Mouse (Mus musculus) heart, embryonic 16.5 days (tissue): ENCODE data around the gene Rab25. TPM values are rescaled to one million over a fixed set of nuclear protein-coding genes. Genes with fewer than 3 reads are reported as not detected.
A peak's percentile ranks its signal among the peaks of the same experiment; 100 is the strongest.

Experiments used
- ATAC-seq: fragments of 200-750 bp; cut with Nextera tagmentation; replicated peaks from 2 replicates; pipeline ENCODE4 v1.8.0; 2017; ENCODE audit warnings: moderate number of reproducible peaks; ENCODE audit not compliant: insufficient read depth, low FRiP score; ENCODE audit errors: extremely low read depth
- H3K27ac ChIP-seq: fragments of 300-500 bp; sonication (generic); 2 replicates; pipeline ENCODE4 v1.5.1; 2014; ENCODE audit warnings: mild to moderate bottlenecking, low read length, control low read depth, moderate library complexity
- H3K27me3 ChIP-seq: fragments of 300-500 bp; sonication (generic); 2 replicates; pipeline ENCODE4 v1.6.1; 2014; ENCODE audit warnings: low read length, mixed read lengths; ENCODE audit not compliant: control insufficient read depth, insufficient read depth
- H3K36me3 ChIP-seq: fragments of 300-500 bp; sonication (generic); 2 replicates; pipeline ENCODE4 v1.6.1; 2014; ENCODE audit not compliant: control insufficient read depth, insufficient read depth
- H3K4me1 ChIP-seq: fragments of 300-500 bp; sonication (generic); 2 replicates; pipeline ENCODE4 v1.6.1; 2014; ENCODE audit warnings: low read length, mixed read lengths; ENCODE audit not compliant: control insufficient read depth, insufficient read depth
- H3K4me2 ChIP-seq: fragments of 300-500 bp; sonication (generic); 2 replicates; pipeline ENCODE4 v1.6.1; 2014; ENCODE audit warnings: low read depth, mild to moderate bottlenecking, control low read depth, low read length
- H3K4me3 ChIP-seq: fragments of 300-500 bp; sonication (generic); 2 replicates; pipeline ENCODE4 v1.5.1; 2014; ENCODE audit warnings: mild to moderate bottlenecking, control low read depth, low read length
- H3K9ac ChIP-seq: fragments of 300-500 bp; sonication (generic); 2 replicates; pipeline ENCODE4 v1.6.1; 2014; ENCODE audit warnings: low read length, control low read depth
- H3K9me3 ChIP-seq: fragments of 300-500 bp; sonication (generic); replicated peaks from 2 replicates; pipeline ENCODE4 v1.6.1; 2016; ENCODE audit warnings: low read length; ENCODE audit not compliant: control insufficient read depth
- WGBS: fragments of 180-500 bp; shearing (Covaris S2); extraction: QIAGEN DNeasy Blood & Tissue Kit; methylation state at CpG from one replicate; pipeline ENCODE4 v1.1.7; 2014; 5-methylcytosine and 5-hydroxymethylcytosine counted together
- microRNA counts: library from miRNA; unstranded; fragments of <30 nt; microRNA quantifications from one replicate; lab custom pipeline; 2016
- microRNA-seq: library from miRNA; unstranded; fragments of <30 nt; microRNA quantifications from one replicate; pipeline ENCODE4, GENCODE M21; 2017
- polyA plus RNA-seq: library from polyadenylated mRNA; unstranded; fragments of >200 nt; fragmentation: Nextera tagmentation; extraction: Ambion mirVana; gene quantifications from 2 replicates; pipeline ENCODE4 v1.2.1, GENCODE M21; 2015

The Rab25 gene
- polyA plus RNA-seq, 1 experiment from 2014 or later, result 2.2 TPM

DNA sequence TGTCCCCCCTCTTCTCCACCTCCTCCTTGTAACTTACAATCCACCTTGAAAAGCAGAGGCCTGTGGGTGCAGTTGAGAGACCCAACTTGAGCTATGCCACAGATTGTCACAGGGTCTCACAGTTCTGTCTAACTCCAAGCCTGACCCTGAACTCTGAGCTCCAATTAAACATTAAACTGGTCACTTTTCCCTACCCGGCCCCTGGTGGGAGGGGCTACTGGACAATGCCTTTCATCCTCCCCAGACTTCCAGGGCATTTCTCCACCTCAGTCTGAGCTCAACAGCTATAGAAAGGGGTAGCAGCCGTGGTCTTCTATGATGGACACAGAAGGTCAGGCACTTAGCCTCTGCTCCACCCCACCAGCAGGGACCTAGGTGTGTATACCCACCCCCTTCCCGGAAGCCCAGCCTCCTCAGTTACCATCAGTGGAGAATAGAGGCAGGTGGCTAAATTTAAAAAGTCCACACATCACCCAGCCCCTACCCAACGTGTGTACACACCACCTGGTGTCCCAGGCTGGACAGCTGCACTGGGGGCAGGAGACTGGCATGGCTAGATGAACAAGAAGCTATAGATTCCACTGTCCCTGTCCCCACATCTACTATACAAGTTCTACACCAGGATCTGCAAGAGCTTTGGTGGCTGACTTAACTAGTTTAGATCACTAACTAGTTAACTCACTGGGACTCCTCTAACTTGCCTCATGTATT is 47.3 kb downstream of the Rab25 start:
- H3K4me1 ChIP-seq, result peaks cover 41% of the 10 kb centered on the region
- no peak overlapping the region for H3K27ac ChIP-seq
- WGBS, result 49% methylated on average over 4 of the region's 4 CpGs

GRCm38 (mm10) chr3:88500087-88500486 is 48.0 kb downstream of the Rab25 start:
- WGBS, result 84% methylated on average over 7 of the region's 7 CpGs
- Histone ChIP-seq H3K27me3 (no peaks in the 10 kb centered on the region), H3K36me3 (no peaks in the 10 kb centered on the region), H3K4me1 (peaks cover 48% of the 10 kb centered on the region), H3K27ac (no peak overlapping the region), H3K4me2 (no peak overlapping the region), H3K9me3 (no peaks in the 10 kb centered on the region), H3K4me3 (no peak overlapping the region), H3K9ac (no peak overlapping the region)
- ATAC-seq, result no peak

More for the DNA sequence above, 47.3 kb downstream of the Rab25 start:
- Histone ChIP-seq H3K9ac (peak overlapping the region; percentile 91), H3K9me3 (no peaks in the 10 kb centered on the region), H3K4me3 (peak overlapping the region; percentile 71), H3K36me3 (no peaks in the 10 kb centered on the region), H3K4me2 (peak overlapping the region; percentile 94), H3K27me3 (no peaks in the 10 kb centered on the region)
- ATAC-seq, result no peak

GRCm38 (mm10) chr3:88499580-88499979 is 48.5 kb downstream of the Rab25 start:
- Histone ChIP-seq H3K9me3 (no peaks in the 10 kb centered on the region), H3K4me3 (no peak overlapping the region), H3K4me1 (peaks cover 53% of the 10 kb centered on the region), H3K4me2 (no peak overlapping the region), H3K27ac (no peak overlapping the region), H3K9ac (no peak overlapping the region), H3K27me3 (no peaks in the 10 kb centered on the region), H3K36me3 (no peaks in the 10 kb centered on the region)
- no peak for ATAC-seq
- 84% methylated on average over 4 of the region's 4 CpGs for WGBS

DNA sequence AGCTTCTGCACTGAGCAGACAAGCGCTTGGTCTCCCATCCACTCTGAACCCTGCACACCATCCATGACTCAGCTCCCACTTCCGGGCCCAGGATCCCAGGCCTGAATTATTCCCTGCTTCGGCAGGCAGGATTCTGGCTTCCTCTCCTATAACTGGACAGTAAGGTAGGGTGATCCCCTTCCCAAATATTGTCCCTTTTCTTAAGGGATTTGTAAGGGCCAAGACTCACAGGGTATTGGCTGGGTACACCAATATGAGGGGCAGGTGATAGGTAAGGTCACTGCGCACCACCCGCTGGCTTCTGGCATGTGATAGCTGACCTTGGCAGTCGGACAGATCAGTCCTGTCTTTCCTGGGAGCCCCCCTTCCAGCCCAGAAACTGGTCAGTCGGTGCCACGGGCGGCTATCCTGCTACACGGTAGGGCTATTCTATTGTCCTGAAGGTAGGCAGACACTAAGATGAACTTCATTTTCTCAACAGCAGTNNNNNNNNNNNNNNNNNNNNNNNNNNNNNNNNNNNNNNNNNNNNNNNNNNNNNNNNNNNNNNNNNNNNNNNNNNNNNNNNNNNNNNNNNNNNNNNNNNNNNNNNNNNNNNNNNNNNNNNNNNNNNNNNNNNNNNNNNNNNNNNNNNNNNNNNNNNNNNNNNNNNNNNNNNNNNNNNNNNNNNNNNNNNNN is 52.2 kb downstream of the Rab25 start:
- peaks cover 60% of the 10 kb centered on the region for H3K4me1 ChIP-seq
- no peaks in the 10 kb centered on the region for H3K9me3 ChIP-seq
- WGBS, result 65% methylated on average over 10 of the region's 10 CpGs
- ATAC-seq, result no peak
- peak overlapping the region; percentile 62; the same call in 1 of the 2 replicates for H3K9ac ChIP-seq
- H3K4me3 ChIP-seq, result no peak overlapping the region
- no peaks in the 10 kb centered on the region for H3K27me3 ChIP-seq
- H3K4me2 ChIP-seq, result no peak overlapping the region
- H3K27ac ChIP-seq, result peak overlapping the region; percentile 97
- H3K36me3 ChIP-seq, result no peaks in the 10 kb centered on the region

- Histone ChIP-seq H3K4me3 (no peak overlapping the region), H3K27me3 (no peaks in the 10 kb centered on the region), H3K4me1 (peaks cover 63% of the 10 kb centered on the region), H3K36me3 (no peaks in the 10 kb centered on the region), H3K4me2 (peak overlapping the region; percentile 23), H3K9ac (peak overlapping the region; percentile 62), H3K9me3 (no peaks in the 10 kb centered on the region), H3K27ac (peak overlapping the region; percentile 97)
- WGBS, result 25% methylated on average over 9 of the region's 9 CpGs
- ATAC-seq, result peak; percentile 41
Measured at GRCm38 (mm10) chr3:88494836-88495628, 53.1 kb downstream of the Rab25 start.

DNA sequence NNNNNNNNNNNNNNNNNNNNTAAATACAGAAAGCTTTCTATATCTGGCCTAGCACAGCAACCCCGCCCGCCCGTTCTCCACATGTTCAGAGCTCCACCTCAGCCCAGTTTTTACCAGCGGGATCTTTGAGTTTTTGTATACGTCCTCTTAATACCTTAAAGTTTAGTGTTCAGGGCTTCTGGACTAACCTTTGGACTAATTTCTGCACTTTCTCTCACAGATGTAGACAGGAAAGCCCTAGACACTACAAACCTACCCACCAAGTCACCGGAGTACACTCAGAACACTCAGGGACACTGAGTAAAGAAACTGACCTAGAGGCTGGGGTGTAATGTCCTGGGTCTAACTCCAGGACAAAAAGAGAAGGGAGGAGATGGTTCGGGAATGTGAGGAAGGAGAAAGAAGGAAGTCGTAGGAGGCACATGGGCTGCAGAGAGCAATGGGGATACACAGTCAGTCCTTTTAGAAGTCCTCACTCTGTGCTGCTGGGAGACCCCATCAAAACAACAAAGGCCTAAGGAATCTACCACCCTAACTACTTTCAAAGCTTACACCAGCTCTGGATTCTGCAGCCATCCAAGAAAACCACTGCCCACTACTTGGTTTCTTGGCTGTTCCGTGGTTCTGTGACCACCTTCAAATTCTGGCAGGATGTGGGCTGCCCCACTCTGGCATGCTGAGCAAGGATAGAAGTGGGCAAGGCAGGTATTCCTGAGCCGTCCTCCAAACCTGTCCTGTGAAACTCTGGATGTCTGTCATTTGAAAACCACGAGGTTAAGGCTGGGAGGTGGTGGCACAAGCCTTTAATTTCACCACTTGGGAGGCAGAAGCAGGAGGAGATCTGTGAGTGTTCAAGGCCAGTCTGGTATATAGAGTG is 54.2 kb downstream of the Rab25 start:
- ATAC-seq, result no peak
- peak overlapping the region; percentile 71 for H3K4me2 ChIP-seq
- peaks cover 73% of the 10 kb centered on the region for H3K4me1 ChIP-seq
- no peak overlapping the region for H3K4me3 ChIP-seq
- H3K9ac ChIP-seq, result peak overlapping the region; percentile 85
- H3K27ac ChIP-seq, result peak overlapping the region; percentile 97
- H3K36me3 ChIP-seq, result no peaks in the 10 kb centered on the region
- WGBS, result 66% methylated on average over 11 of the region's 11 CpGs
- H3K27me3 ChIP-seq, result no peaks in the 10 kb centered on the region
- H3K9me3 ChIP-seq, result no peaks in the 10 kb centered on the region

MicroRNAs within 50 kb of the gene (microRNA counts, 519-probe panel; counts per million panel counts)
- microRNA mmu-miR-1905 (lab: Ali Mortazavi, UCI), result not detected

Small RNA genes within 50 kb of the gene (microRNA-seq; reads per million reads assigned to microRNA genes)
- gene Mir1905, result not detected

Other genes with a start within 250 kb of the Rab25 start
- 142 and 149 TPM in 2 replicates for gene Glmp, start 223.3 kb downstream of the Rab25 start, polyA plus RNA-seq
- 1.7 and 2.6 TPM in 2 replicates for gene Tmem79, start 212.2 kb downstream of the Rab25 start, polyA plus RNA-seq
- gene Smg5, start 212.0 kb downstream of the Rab25 start, polyA plus RNA-seq, result 50.1 and 51.0 TPM in 2 replicates
- gene Paqr6, start 183.7 kb downstream of the Rab25 start, polyA plus RNA-seq, result 3.2 and 4.2 TPM in 2 replicates
- 0.21 TPM in 1 of 2 replicates, not detected in the other for gene Bglap3, start 175.6 kb downstream of the Rab25 start, polyA plus RNA-seq
- gene Bglap2, start 169.6 kb downstream of the Rab25 start, polyA plus RNA-seq, result not detected in 2 replicates
- not detected in 2 replicates for gene Bglap, start 163.8 kb downstream of the Rab25 start, polyA plus RNA-seq
- 98.2 and 98.4 TPM in 2 replicates for gene Pmf1, start 138.0 kb downstream of the Rab25 start, polyA plus RNA-seq
- 13.3 and 13.7 TPM in 2 replicates for gene Slc25a44, start 123.2 kb downstream of the Rab25 start, polyA plus RNA-seq
- gene Sema4a, start 87.1 kb downstream of the Rab25 start, polyA plus RNA-seq, result 3.0 and 3.7 TPM in 2 replicates
- gene Lmna, start 38.3 kb downstream of the Rab25 start, polyA plus RNA-seq, result 127 and 129 TPM in 2 replicates
- 5.3 and 5.7 TPM in 2 replicates for gene Mex3a, start 15.9 kb downstream of the Rab25 start, polyA plus RNA-seq
- 136 and 139 TPM in 2 replicates for gene Lamtor2, start 4.8 kb upstream of the Rab25 start, polyA plus RNA-seq
- 28.8 and 32.0 TPM in 2 replicates for gene Ubqln4, start 5.5 kb upstream of the Rab25 start, polyA plus RNA-seq
- 136 and 161 TPM in 2 replicates for gene Ssr2, start 27.6 kb upstream of the Rab25 start, polyA plus RNA-seq
- 76.7 and 85.5 TPM in 2 replicates for gene Arhgef2, start 57.7 kb upstream of the Rab25 start, polyA plus RNA-seq
- not detected in 2 replicates for gene Rxfp4, start 104.8 kb upstream of the Rab25 start, polyA plus RNA-seq
- gene Khdc4, start 137.5 kb upstream of the Rab25 start, polyA plus RNA-seq, result 67.4 and 68.6 TPM in 2 replicates
- 59.0 and 59.4 TPM in 2 replicates for gene Rit1, start 168.5 kb upstream of the Rab25 start, polyA plus RNA-seq
- 8.1 and 8.2 TPM in 2 replicates for gene Syt11, start 226.9 kb upstream of the Rab25 start, polyA plus RNA-seq